Mouse (Mus musculus): Measurements from ENCODE around the gene Spata31d1a. TPM values are rescaled to one million over a fixed set of nuclear protein-coding genes. Genes with fewer than 3 reads are reported as not detected.

Spata31d1a gene
- not detected for polyA plus RNA-seq (2014; fragmentation: Illumina TruSeq; extraction: RNeasy Lipid Tissue Mini Kit (QIAGEN cat#74804); ENCODE audit: low read depth, low replicate concordance)

DNA sequence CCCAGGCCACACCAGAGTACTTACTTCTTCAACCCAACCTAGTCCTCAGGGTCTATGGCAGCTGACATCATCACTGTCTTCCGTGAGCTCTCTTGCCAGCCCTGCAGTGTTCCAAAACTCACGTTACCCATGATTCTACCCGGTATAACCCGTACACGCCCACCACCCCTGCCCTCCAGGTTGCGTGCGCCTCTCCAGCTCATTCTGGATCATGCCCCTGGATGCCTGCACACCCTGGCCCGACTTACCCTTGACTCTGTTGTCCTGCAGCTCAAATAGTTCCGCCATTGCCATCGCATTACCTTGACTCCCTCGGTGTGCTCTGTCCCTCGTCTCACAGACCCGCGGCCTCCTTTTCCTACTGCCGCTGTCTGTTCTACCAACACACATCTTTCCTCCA is at the start of gene Spata31d1a:
Gene Spata31d1a (minus strand): TSS at position 101 of the 400 bp plus-strand sequence.

DNA sequence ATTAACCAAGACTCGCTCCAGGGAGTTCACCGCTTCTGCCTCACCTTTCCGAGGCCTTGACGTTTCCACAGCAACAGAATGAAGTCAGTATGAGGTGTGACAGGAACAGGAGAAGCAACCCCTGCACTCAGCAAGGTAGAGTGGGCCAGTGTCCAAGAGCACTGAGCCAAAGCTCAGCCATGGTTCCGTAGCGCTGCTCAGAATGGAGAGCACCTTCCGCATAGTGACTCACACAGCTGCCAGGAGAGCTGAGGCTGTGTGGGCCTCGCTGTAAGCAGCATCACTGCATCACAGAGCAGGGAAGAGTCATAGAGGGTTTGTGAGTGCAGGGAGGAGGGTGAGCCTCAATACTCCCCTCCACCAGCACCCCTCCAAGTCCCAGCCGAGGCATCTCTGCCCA is 36.6 kb upstream of the Spata31d1a start, which contains the start of gene 1700014D04Rik:
Gene 1700014D04Rik (minus strand): TSS at position 42 of the 400 bp plus-strand sequence.

DNA sequence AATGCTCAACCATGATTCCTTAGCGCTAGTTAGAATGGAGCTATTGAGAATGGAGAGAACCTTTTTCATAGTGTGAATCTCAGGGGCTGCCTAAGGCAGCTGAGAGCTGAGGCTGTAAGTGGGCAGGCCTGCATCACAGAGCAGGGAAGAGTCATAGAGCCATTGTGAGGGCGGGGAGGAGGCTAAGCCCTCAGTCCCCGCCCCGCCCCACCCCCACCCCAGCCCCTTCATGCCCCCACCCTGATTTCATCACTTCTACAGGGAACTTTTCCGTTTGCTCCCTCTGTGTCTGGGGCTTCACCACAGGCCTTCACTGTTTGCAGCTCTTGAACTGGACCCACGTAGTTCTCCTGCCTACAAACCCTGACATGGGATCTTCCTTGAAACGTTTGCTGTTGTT is 21.5 kb upstream of the Spata31d1a start, which contains the start of gene Spata31d1d:
Gene Spata31d1d (minus strand): TSS at position 101 of the 400 bp plus-strand sequence.

DNA sequence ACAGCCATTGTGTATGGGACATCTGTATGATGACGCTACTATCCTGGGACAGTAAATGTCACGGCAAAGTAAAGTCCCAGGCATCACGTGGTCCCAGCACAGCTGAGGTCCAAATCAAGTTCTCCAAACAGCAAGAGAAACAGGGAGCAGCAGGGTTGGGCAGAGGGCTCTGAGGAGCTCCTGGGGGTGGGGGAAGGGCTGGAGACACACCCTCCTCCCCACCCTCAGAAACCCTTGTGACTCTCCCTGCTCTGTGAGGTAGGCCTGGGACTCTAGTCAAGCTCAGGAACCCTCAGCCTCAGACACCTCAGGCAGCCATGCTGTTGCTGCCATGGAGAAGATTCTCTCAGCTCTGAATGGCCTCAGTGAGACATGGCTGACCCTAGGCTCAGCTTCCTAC is 1.9 kb upstream of the Spata31d1a start, which contains the start of gene Spata31d1b:
Gene Spata31d1b (plus strand): TSS at position 301 of the 400 bp plus-strand sequence.

DNA sequence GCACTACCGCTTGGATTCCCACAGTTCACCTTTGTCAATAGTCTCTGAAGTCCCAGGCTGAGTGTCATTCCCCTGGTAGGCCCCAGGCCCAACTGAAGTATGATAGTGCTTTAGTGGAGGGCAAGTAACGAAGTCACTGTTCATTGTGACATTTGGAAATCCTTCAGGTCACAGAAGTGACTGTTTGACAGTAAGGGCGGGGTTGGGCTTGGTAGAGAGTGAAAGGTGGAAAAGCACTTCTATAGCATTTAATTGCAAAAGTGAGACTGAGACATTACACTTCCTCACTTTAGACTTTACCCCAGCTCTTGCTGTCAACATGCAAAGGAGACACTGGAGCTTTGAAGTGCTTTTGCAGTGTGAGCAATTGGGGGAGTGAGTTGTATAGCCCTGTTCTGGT is 16.1 kb downstream of the Spata31d1a start, which contains the start of gene 4921517D22Rik:
Gene 4921517D22Rik (minus strand): TSS at position 101 of the 400 bp plus-strand sequence.

DNA sequence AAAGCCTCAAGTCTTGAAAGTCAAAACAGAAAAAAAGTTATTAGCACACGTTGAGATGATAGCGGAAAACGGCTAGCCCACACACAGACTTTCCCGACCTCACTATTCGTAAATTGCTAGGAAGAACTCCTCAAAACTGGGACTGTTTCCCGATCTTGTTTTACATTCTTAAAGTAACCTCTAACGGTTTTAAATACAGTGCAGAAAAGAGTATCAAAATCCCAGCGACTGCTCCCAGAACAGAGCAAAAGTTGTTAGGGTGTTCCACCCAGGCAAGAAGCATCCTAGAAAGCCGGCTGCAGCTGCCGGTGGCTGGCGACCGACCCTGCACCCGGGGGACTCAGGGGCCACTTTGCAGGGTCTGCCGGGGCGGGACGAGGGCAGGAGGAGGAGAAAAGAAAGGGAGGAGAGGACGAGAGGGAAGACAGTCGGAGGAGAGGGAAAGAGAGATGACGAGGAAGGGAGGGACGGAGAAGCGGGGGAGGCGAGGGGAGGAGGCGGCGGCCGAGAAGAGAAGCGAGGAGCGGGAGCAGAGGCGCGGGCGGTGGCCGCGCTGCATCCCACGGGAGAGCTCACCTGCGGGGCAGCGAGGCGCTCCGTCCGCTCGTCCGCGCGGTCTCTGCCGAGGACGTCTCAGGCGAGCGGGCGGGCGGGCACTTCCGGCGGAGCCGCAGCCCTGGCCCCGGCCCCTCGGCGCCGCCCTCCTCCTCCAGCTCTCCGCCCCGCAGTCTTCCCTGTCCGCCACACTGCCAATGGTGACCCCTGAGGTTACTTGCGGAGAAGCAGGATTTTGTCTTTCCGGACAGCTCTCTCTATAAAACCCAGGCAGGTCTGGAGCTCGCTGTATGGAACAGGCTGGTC is 34.7 kb downstream of the Spata31d1a start, which contains the start of gene Golm1:
Gene Golm1 (minus strand): TSS at position 661 of the 861 bp plus-strand sequence.

Other genes with a start within 250 kb of the Spata31d1a start
- gene Agtpbp1, start 125.1 kb downstream of the Spata31d1a start, polyA plus RNA-seq (2014; fragmentation: Illumina TruSeq; extraction: RNeasy Lipid Tissue Mini Kit (QIAGEN cat#74804); ENCODE audit: low read depth, low replicate concordance): 20.2 TPM
- gene Naa35, start 125.1 kb downstream of the Spata31d1a start, polyA plus RNA-seq (2014; fragmentation: Illumina TruSeq; extraction: RNeasy Lipid Tissue Mini Kit (QIAGEN cat#74804); ENCODE audit: low read depth, low replicate concordance): 252 TPM
- gene Golm1, start 34.5 kb downstream of the Spata31d1a start, polyA plus RNA-seq (2014; fragmentation: Illumina TruSeq; extraction: RNeasy Lipid Tissue Mini Kit (QIAGEN cat#74804); ENCODE audit: low read depth, low replicate concordance): 555 TPM
- not detected for gene 4921517D22Rik, start 16.2 kb downstream of the Spata31d1a start, polyA plus RNA-seq (2014; fragmentation: Illumina TruSeq; extraction: RNeasy Lipid Tissue Mini Kit (QIAGEN cat#74804); ENCODE audit: low read depth, low replicate concordance)
- gene Spata31d1b, start 2.0 kb upstream of the Spata31d1a start, polyA plus RNA-seq (2014; fragmentation: Illumina TruSeq; extraction: RNeasy Lipid Tissue Mini Kit (QIAGEN cat#74804); ENCODE audit: low read depth, low replicate concordance): not detected
- not detected for gene Spata31d1d, start 21.4 kb upstream of the Spata31d1a start, polyA plus RNA-seq (2014; fragmentation: Illumina TruSeq; extraction: RNeasy Lipid Tissue Mini Kit (QIAGEN cat#74804); ENCODE audit: low read depth, low replicate concordance)
- gene 1700014D04Rik, start 36.4 kb upstream of the Spata31d1a start, polyA plus RNA-seq (2014; fragmentation: Illumina TruSeq; extraction: RNeasy Lipid Tissue Mini Kit (QIAGEN cat#74804); ENCODE audit: low read depth, low replicate concordance): not detected
- gene Isca1, start 59.5 kb upstream of the Spata31d1a start, polyA plus RNA-seq (2014; fragmentation: Illumina TruSeq; extraction: RNeasy Lipid Tissue Mini Kit (QIAGEN cat#74804); ENCODE audit: low read depth, low replicate concordance): 101 TPM
- gene Gm49354, start 71.9 kb upstream of the Spata31d1a start, polyA plus RNA-seq (2014; fragmentation: Illumina TruSeq; extraction: RNeasy Lipid Tissue Mini Kit (QIAGEN cat#74804); ENCODE audit: low read depth, low replicate concordance): not detected
- gene Tut7, start 112.8 kb upstream of the Spata31d1a start, polyA plus RNA-seq (2014; fragmentation: Illumina TruSeq; extraction: RNeasy Lipid Tissue Mini Kit (QIAGEN cat#74804); ENCODE audit: low read depth, low replicate concordance): 295 TPM

Data from sigmoid colon, adult 10 weeks (tissue).